Mouse (Mus musculus) liver, embryonic 13.5 days (tissue): ENCODE results near the gene Pgs1. TPM values are rescaled to one million over a fixed set of nuclear protein-coding genes. Genes with fewer than 3 reads are reported as not detected.

Experiments used
- ATAC-seq: fragments of 200-750 bp; cut with Nextera tagmentation; 2 replicates; pipeline ENCODE4 v1.8.0; 2017; ENCODE audit warnings: low read depth, mild to moderate bottlenecking, moderate number of reproducible peaks, moderate library complexity
- DNase-seq: peaks from one replicate; pipeline ENCODE4 v3.0.0; 2022
- H3K27ac ChIP-seq: fragments of 300-500 bp; sonication (generic); 2 replicates; pipeline ENCODE4 v1.5.1; 2015; ENCODE audit warnings: moderate library complexity, mild to moderate bottlenecking, inconsistent platforms
- H3K27me3 ChIP-seq: fragments of 300-500 bp; sonication (generic); 2 replicates; pipeline ENCODE4 v1.6.1; 2015; ENCODE audit warnings: mild to moderate bottlenecking, inconsistent platforms
- H3K36me3 ChIP-seq: fragments of 300-500 bp; sonication (generic); 2 replicates; pipeline ENCODE4 v1.6.1; 2015; ENCODE audit warnings: mild to moderate bottlenecking, inconsistent platforms
- H3K4me1 ChIP-seq: fragments of 300-500 bp; sonication (generic); replicated peaks from 2 replicates; pipeline ENCODE4 v1.6.1; 2015; ENCODE audit warnings: inconsistent platforms
- H3K4me2 ChIP-seq: fragments of 300-500 bp; sonication (generic); 2 replicates; pipeline ENCODE4 v1.6.1; 2015; ENCODE audit warnings: inconsistent platforms, mild to moderate bottlenecking, moderate library complexity
- H3K4me3 ChIP-seq: fragments of 300-500 bp; sonication (generic); replicated peaks from 2 replicates; pipeline ENCODE4 v1.5.1; 2015; ENCODE audit warnings: mild to moderate bottlenecking, inconsistent platforms
- H3K9ac ChIP-seq: fragments of 300-500 bp; sonication (generic); 2 replicates; pipeline ENCODE4 v1.6.1; 2015; ENCODE audit warnings: mild to moderate bottlenecking, inconsistent platforms
- H3K9me3 ChIP-seq: fragments of 300-500 bp; sonication (generic); replicated peaks from 2 replicates; pipeline ENCODE4 v1.6.1; 2016; ENCODE audit warnings: inconsistent platforms
- WGBS: fragments of 180-500 bp; shearing (Covaris S2); methylation state at CpG from one replicate; pipeline ENCODE4 v1.1.7; 2015; ENCODE audit not compliant: insufficient replicate concordance; 5-methylcytosine and 5-hydroxymethylcytosine counted together
- polyA plus RNA-seq: library from polyadenylated mRNA; unstranded; fragments of >200 nt; fragmentation: Nextera tagmentation; extraction: Ambion mirVana; gene quantifications from 2 replicates; pipeline ENCODE4 v1.2.1, GENCODE M21; 2015

Pgs1 gene
- polyA plus RNA-seq, 1 experiment from 2014 or later = 18.1 TPM

DNA sequence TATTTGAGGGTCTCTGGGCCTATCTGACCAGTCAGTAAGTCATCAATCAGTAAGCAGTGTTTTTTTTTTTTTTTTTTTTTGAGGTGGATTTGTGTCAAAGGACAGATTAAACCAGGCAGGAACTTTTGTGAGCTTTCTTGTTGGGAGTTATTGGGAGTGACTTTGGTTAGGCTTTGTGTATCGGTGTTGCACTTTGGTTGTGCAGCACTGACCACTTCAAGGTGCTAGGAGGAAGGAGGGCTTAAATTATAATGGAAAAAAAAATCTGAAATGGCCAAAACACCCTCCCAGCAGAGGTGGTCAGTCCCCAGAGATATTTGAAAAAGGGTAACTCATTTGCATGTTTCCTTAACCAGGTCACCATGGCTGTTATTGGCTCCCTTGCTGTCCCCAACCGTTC, 11.0 kb downstream of the Pgs1 start:
- no peaks in the 10 kb centered on the region for H3K27me3 ChIP-seq
- WGBS = 77% methylated on average over 2 of the region's 2 CpGs
- H3K9ac ChIP-seq = no peak overlapping the region
- H3K4me3 ChIP-seq = no peak overlapping the region
- peaks cover 42% of the 10 kb centered on the region for H3K36me3 ChIP-seq
- no peak overlapping the region for H3K4me2 ChIP-seq
- peak overlapping the region; percentile 1; the same call in 1 of the 2 replicates for H3K27ac ChIP-seq
- no peak for ATAC-seq
- H3K4me1 ChIP-seq = peaks cover 84% of the 10 kb centered on the region
- no peak for DNase-seq
- no peaks in the 10 kb centered on the region for H3K9me3 ChIP-seq

- H3K27me3 ChIP-seq = no peaks in the 10 kb centered on the region
- no peaks in the 10 kb centered on the region for H3K9me3 ChIP-seq
- WGBS = 90% methylated on average over 4 of the region's 4 CpGs
- no peak overlapping the region for H3K4me3 ChIP-seq
- no peak for ATAC-seq
- peaks cover 53% of the 10 kb centered on the region for H3K36me3 ChIP-seq
- H3K4me1 ChIP-seq = peaks cover 73% of the 10 kb centered on the region
- no peak for DNase-seq
- peak overlapping the region; percentile 99 for H3K27ac ChIP-seq
- H3K9ac ChIP-seq = no peak overlapping the region; the same call in 1 of the 2 replicates
- no peak overlapping the region for H3K4me2 ChIP-seq
Observed at GRCm38 (mm10) chr11:117998356-117998755, 12.3 kb downstream of the Pgs1 start.

DNA sequence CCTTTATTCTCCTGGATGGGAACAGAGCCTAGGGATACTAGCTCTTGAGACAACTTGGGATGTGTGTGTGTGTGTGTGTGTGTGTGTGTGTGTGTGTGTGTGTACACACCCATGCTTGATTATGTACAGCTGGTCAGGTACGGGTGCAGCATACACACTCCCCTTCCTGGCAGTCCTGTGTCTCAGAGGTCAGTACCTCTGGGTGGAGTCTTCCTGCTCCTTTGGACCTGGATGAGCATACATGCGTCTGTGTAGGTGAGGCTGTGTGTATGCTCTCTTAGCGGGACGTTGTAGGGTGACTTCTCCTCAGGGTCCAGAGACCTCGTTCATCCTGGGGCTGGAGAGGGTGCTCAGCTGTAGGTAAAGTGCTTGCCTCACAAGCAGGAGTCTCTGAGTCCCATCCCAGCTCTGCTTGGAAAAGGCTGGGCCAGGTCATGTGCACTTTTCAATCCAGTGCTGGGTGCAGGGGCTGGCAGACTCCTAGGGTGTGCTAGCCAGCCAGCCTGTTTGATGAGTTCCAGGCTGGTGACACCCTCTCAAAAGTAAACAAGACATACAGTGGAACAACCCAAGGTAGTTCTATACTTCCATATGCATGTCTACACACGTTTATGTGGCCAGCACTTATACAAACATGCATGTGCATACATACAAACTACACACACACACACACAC, 13.3 kb downstream of the Pgs1 start:
- Histone ChIP-seq H3K9ac (peak overlapping the region; percentile 72), H3K4me1 (peaks cover 71% of the 10 kb centered on the region), H3K4me2 (no peak overlapping the region), H3K9me3 (no peaks in the 10 kb centered on the region), H3K27ac (peak overlapping the region; percentile 99), H3K36me3 (peaks cover 64% of the 10 kb centered on the region), H3K27me3 (no peaks in the 10 kb centered on the region), H3K4me3 (no peak overlapping the region)
- ATAC-seq = no peak
- 87% methylated on average over 6 of the region's 6 CpGs for WGBS
- no peak for DNase-seq

DNA sequence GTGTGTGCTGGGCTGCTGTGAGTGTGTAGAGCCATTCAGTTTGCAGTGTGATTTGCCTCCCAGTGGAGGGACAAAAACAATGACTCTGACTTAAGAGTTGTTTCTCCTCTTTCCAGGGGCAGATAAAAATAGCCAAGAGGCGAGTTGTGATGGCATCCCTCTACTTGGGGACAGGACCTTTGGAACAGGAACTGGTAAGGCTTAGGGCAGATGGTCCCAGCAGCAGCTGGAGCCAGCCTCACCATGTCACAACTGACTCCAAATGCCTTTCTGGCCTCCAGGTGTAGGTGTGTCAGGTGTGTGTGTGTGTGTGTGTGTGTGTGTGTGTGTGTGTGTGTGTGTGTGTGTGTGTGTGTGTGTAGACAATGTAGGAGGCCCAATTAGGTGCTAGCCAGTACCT, 14.0 kb downstream of the Pgs1 start:
- H3K4me3 ChIP-seq = no peak overlapping the region
- peaks cover 64% of the 10 kb centered on the region for H3K4me1 ChIP-seq
- H3K27me3 ChIP-seq = no peaks in the 10 kb centered on the region
- 22% methylated on average over 1 of the region's 1 CpGs for WGBS
- H3K4me2 ChIP-seq = peak overlapping the region; percentile 28; the same call in 1 of the 2 replicates
- no peaks in the 10 kb centered on the region for H3K9me3 ChIP-seq
- H3K36me3 ChIP-seq = peaks cover 71% of the 10 kb centered on the region
- H3K27ac ChIP-seq = peak overlapping the region; percentile 99
- ATAC-seq = peak; percentile 3; the same call in 1 of the 2 replicates
- no peak for DNase-seq
- H3K9ac ChIP-seq = peak overlapping the region; percentile 72

- peak overlapping the region; percentile 99 for H3K27ac ChIP-seq
- peak overlapping the region; percentile 72 for H3K9ac ChIP-seq
- no peaks in the 10 kb centered on the region for H3K9me3 ChIP-seq
- DNase-seq (peak; percentile 85), ATAC-seq (peak; percentile 88)
- no peaks in the 10 kb centered on the region for H3K27me3 ChIP-seq
- 50% methylated on average over 7 of the region's 7 CpGs for WGBS
- peak overlapping the region; percentile 36 for H3K4me3 ChIP-seq
- peaks cover 77% of the 10 kb centered on the region for H3K36me3 ChIP-seq
- peak overlapping the region; percentile 66 for H3K4me2 ChIP-seq
- peaks cover 58% of the 10 kb centered on the region for H3K4me1 ChIP-seq
Observed at GRCm38 (mm10) chr11:118000565-118001215, 14.6 kb downstream of the Pgs1 start.

GRCm38 (mm10) chr11:118003176-118003575, 17.1 kb downstream of the Pgs1 start:
- no peak for ATAC-seq
- 89% methylated on average over 14 of the region's 14 CpGs for WGBS
- no peak overlapping the region for H3K4me2 ChIP-seq
- no peak overlapping the region for H3K4me3 ChIP-seq
- H3K27ac ChIP-seq = no peak overlapping the region
- H3K4me1 ChIP-seq = peaks cover 71% of the 10 kb centered on the region
- H3K27me3 ChIP-seq = no peaks in the 10 kb centered on the region
- no peaks in the 10 kb centered on the region for H3K9me3 ChIP-seq
- H3K36me3 ChIP-seq = peaks cover 82% of the 10 kb centered on the region
- H3K9ac ChIP-seq = no peak overlapping the region
- no peak for DNase-seq

DNA sequence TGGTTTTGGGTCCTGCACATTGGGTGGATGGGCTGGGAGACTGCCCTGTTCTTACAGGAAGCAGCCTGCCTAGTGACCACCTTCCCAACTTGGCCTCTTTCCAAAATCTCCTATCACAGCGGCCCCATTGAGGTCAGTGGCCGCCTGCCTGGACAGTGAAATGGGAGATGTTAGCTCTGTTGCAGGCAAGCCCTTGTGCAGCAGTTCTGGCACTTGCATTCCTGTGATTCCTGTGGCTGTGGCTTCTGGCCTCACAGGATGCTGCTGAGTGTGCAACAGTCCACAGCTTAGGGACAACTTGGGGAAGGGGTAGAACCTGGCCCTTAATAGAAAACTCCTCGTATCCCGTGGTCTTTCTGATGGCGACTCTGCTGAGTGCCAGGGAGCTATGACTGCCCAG, 17.6 kb downstream of the Pgs1 start:
- Histone ChIP-seq H3K27me3 (no peaks in the 10 kb centered on the region), H3K9me3 (no peaks in the 10 kb centered on the region), H3K36me3 (peaks cover 82% of the 10 kb centered on the region), H3K4me3 (no peak overlapping the region), H3K27ac (peak overlapping the region; percentile 27; the same call in 1 of the 2 replicates), H3K4me2 (no peak overlapping the region), H3K4me1 (peaks cover 71% of the 10 kb centered on the region), H3K9ac (no peak overlapping the region)
- WGBS = 73% methylated on average over 5 of the region's 5 CpGs
- no peak for DNase-seq
- ATAC-seq = no peak

- Histone ChIP-seq H3K9ac (no peak overlapping the region; the same call in 1 of the 2 replicates), H3K9me3 (no peaks in the 10 kb centered on the region), H3K4me2 (no peak overlapping the region), H3K27me3 (no peaks in the 10 kb centered on the region), H3K36me3 (peaks cover 82% of the 10 kb centered on the region), H3K4me1 (peaks cover 71% of the 10 kb centered on the region), H3K4me3 (no peak overlapping the region), H3K27ac (peak overlapping the region; percentile 27; the same call in 1 of the 2 replicates)
- DNase-seq = no peak
- WGBS = 90% methylated on average over 5 of the region's 5 CpGs
- no peak for ATAC-seq
Observed at GRCm38 (mm10) chr11:118004217-118004616, 18.1 kb downstream of the Pgs1 start.

DNA sequence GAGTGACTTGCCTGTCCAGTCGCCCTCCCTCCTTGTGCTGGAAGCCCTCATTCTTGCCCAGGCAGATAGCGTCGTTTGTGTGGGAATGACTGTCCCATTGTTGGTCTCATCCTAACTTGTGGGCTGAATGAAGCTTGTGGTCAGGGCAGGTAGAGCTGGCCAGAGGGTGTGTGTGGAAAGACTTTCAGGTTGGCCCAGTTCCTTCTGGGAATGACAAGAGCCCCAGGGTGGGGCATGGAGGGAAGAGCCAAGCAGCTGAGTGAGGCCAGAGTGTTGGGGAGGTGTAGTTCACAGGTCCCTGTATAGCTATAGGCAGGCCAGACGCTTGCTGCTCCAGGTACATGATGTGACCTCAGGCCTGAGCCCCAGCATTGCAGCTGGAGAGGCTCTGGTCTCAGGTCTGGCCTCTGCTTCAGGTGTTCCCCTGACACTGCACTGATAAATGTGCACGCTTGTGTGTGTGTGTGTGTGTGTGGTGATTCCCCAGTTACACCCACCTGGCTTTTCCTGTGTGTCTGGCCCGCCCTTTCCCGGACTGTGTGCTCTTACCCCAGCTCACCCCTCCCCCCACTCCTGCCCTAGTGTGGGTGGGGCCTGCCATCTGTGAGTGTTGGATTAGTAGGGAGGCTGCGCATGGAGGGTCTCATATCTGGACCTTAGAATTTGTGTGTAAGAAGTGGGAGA, 21.5 kb downstream of the Pgs1 start:
- peak overlapping the region; percentile 50 for H3K27ac ChIP-seq
- peak overlapping the region; percentile 38; the same call in 1 of the 2 replicates for H3K4me2 ChIP-seq

DNA sequence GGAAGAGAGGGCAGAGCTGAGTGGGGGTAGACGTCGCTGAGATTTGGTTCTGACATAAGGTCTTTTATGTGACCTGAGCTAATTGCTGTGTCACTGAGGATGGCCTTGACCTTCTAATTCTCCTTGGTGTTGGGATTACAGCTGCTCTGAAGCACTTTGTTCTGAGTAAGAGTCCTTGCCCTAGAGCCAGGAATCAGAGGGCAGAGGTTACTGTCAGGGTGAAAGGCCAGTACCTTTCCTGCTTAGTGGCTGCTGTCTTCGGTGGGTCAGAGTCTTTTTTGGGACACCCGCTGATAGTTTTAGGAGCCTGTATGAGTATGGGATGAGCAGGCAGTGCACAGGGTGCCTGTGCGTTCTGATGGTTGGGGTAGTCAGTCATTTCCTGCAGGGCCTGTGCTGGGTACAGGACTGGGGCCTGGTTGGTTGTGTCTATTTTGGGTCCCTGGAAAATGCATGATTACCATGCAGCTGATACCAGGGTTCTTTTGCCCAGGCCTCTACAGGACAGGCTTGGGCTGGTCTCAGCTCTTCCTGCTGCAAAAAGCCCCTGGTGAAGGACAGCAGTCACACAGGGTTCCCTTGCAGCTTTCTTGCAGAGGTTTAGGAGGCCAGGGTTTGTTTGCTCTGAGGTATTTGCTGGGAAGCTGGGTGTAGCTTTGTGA, 22.2 kb downstream of the Pgs1 start:
- WGBS = 69% methylated on average over 5 of the region's 5 CpGs
- Histone ChIP-seq H3K4me3 (no peak overlapping the region), H3K9me3 (no peaks in the 10 kb centered on the region), H3K9ac (peak overlapping the region; percentile 57; the same call in 1 of the 2 replicates), H3K27me3 (no peaks in the 10 kb centered on the region), H3K4me2 (peak overlapping the region; percentile 38; the same call in 1 of the 2 replicates), H3K27ac (peak overlapping the region; percentile 50), H3K36me3 (peaks cover 84% of the 10 kb centered on the region), H3K4me1 (peaks cover 65% of the 10 kb centered on the region)
- ATAC-seq (no peak), DNase-seq (no peak)

More for the DNA sequence above, 21.5 kb downstream of the Pgs1 start:
- no peak overlapping the region for H3K4me3 ChIP-seq
- DNase-seq = peak; percentile 58
- peak; percentile 82 for ATAC-seq
- H3K36me3 ChIP-seq = peaks cover 86% of the 10 kb centered on the region
- H3K9ac ChIP-seq = peak overlapping the region; percentile 57
- WGBS = 40% methylated on average over 8 of the region's 8 CpGs
- H3K9me3 ChIP-seq = no peaks in the 10 kb centered on the region
- H3K27me3 ChIP-seq = no peaks in the 10 kb centered on the region
- H3K4me1 ChIP-seq = peaks cover 64% of the 10 kb centered on the region

DNA sequence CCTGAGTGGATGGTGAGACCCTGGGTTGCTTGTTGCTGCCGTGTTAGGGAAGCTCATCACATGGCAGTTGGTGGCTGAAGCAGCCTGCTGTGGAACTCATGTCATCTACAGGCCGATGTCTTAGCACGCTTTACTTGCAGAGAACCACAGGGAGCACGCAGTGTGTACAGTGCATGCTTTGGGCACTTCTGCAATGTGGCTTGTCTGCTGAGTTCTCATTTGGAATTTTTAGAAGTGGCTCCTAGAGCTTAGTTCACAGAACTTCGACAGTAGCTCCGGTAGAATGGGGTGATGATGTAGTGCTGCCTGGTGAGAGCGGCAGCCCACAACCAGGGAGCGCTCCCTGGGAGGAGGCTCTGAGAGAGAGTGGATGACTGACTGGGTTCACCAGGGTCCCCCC, 22.8 kb downstream of the Pgs1 start:
- Histone ChIP-seq H3K4me1 (peaks cover 66% of the 10 kb centered on the region), H3K9ac (peak overlapping the region; percentile 42; the same call in 1 of the 2 replicates)

More for the DNA sequence above, 22.8 kb downstream of the Pgs1 start:
- 85% methylated on average over 8 of the region's 8 CpGs for WGBS
- Histone ChIP-seq H3K4me3 (no peak overlapping the region), H3K27me3 (no peaks in the 10 kb centered on the region), H3K9me3 (no peaks in the 10 kb centered on the region), H3K4me2 (no peak overlapping the region), H3K27ac (peak overlapping the region; percentile 50; the same call in 1 of the 2 replicates), H3K36me3 (peaks cover 83% of the 10 kb centered on the region)
- DNase-seq = no peak
- no peak for ATAC-seq
